Mouse (Mus musculus) adrenal gland (tissue): ENCODE results near the gene Ncoa7.
"Not testable (repeated sequence)": the region's sequence is repeated elsewhere in the genome, so short reads cannot be mapped to it uniquely, and the experiment has no call there.

Experiments
- intact Hi-C: fragments of 180-260 bp; cut with DNase I; formaldehyde crosslinking; loops from one replicate; pipeline ENCODE4 v1.15.1; 2025

Ncoa7 gene

GRCm38 (mm10) chr10:30789521-30789920 is 13.6 kb downstream of the Ncoa7 start:
- intact Hi-C loops, result no loop called here

- intact Hi-C loops, result no loop called here
Observed at GRCm38 (mm10) chr10:30788340-30788721, 14.8 kb downstream of the Ncoa7 start.

- intact Hi-C loops, result no loop called here
Observed at GRCm38 (mm10) chr10:30787684-30788339, 15.3 kb downstream of the Ncoa7 start.

- intact Hi-C loops, result no loop called here
Observed at GRCm38 (mm10) chr10:30786103-30786754, 16.9 kb downstream of the Ncoa7 start.

GRCm38 (mm10) chr10:30780921-30781320 is 22.2 kb downstream of the Ncoa7 start:
- intact Hi-C loops, result not testable (repeated sequence)

GRCm38 (mm10) chr10:30778240-30778639 is 24.9 kb downstream of the Ncoa7 start:
- intact Hi-C loops, result no loop called here

- intact Hi-C loops, result no loop called here
Observed at GRCm38 (mm10) chr10:30775987-30776386, 27.1 kb downstream of the Ncoa7 start.

GRCm38 (mm10) chr10:30775568-30775967 is 27.6 kb downstream of the Ncoa7 start:
- intact Hi-C loops, result no loop called here

GRCm38 (mm10) chr10:30774396-30774795 is 28.7 kb downstream of the Ncoa7 start:
- intact Hi-C loops, result no loop called here

GRCm38 (mm10) chr10:30773181-30773580 is 29.9 kb downstream of the Ncoa7 start:
- intact Hi-C loops, result no loop called here

- intact Hi-C loops, result no loop called here
Observed at GRCm38 (mm10) chr10:30771417-30772158, 31.5 kb downstream of the Ncoa7 start.

GRCm38 (mm10) chr10:30768820-30769219 is 34.3 kb downstream of the Ncoa7 start:
- intact Hi-C loops, result no loop called here

- intact Hi-C loops, result no loop called here
Observed at GRCm38 (mm10) chr10:30768250-30768649, 34.9 kb downstream of the Ncoa7 start.

GRCm38 (mm10) chr10:30763179-30763770 is 39.9 kb downstream of the Ncoa7 start:
- intact Hi-C loops, result no loop called here

GRCm38 (mm10) chr10:30762284-30762964 is 40.7 kb downstream of the Ncoa7 start:
- intact Hi-C loops, result no loop called here

GRCm38 (mm10) chr10:30759360-30760147 is 43.6 kb downstream of the Ncoa7 start:
- intact Hi-C loops, result no loop called here

GRCm38 (mm10) chr10:30756064-30756463 is 47.1 kb downstream of the Ncoa7 start:
- intact Hi-C loops, result no loop called here

GRCm38 (mm10) chr10:30754825-30755457 is 48.2 kb downstream of the Ncoa7 start:
- intact Hi-C loops, result no loop called here

GRCm38 (mm10) chr10:30754082-30754481 is 49.0 kb downstream of the Ncoa7 start:
- intact Hi-C loops, result no loop called here

GRCm38 (mm10) chr10:30752485-30752884 is 50.6 kb downstream of the Ncoa7 start:
- intact Hi-C loops, result no loop called here
